In genomic region chr9:107479593-107479992, GRCm38 (mm10) we compare ENCODE assay signal across 9 mouse cellular contexts. TPM values are rescaled to one million over a fixed set of nuclear protein-coding genes. Genes with fewer than 3 reads are reported as not detected.
DNase-seq lines count a peak whose midpoint lies in the region; ATAC-seq lines count a peak whose summit lies in the region.
"Had no signal": no experiment of that assay in that cellular context is flagged by ENCODE, and none has a peak within 500 bp of the region (broad histone marks: within the 10 kb centered on the region; RNA-seq: fewer than 3 reads in every experiment).

No protein-coding gene starts in this region.

- peak overlapping the region; percentile 41 for H3K4me2 ChIP-seq in embryonic facial prominence, embryonic 13.5 days
- H3K4me2 ChIP-seq in limb, embryonic 11.5 days (ENCODE audit: low read depth, severe bottlenecking): peak overlapping the region; percentile 31
- peak overlapping the region; percentile 27 for H3K4me2 ChIP-seq in neural tube, embryonic 15.5 days

- peaks cover 8% of the 10 kb centered on the region; the same call in 1 of the 2 replicates for H3K27me3 ChIP-seq in embryonic facial prominence, embryonic 13.5 days
- 0 out of 2 replicates have a peak, but pooled peaks cover 7% of the 10 kb centered on the region for H3K27me3 ChIP-seq in limb, embryonic 11.5 days (ENCODE audit: control insufficient read depth, insufficient read depth, low read length)
- H3K27me3 ChIP-seq in neural tube, embryonic 15.5 days (replicated peaks): no peaks in the 10 kb centered on the region

- H3K4me3 ChIP-seq in embryonic facial prominence, embryonic 13.5 days: peak overlapping the region; percentile 14
- no peak overlapping the region for H3K4me3 ChIP-seq in limb, embryonic 11.5 days (ENCODE audit: low read depth, low read length)
- H3K4me3 ChIP-seq in neural tube, embryonic 15.5 days (replicated peaks): no peak overlapping the region

- no peak for ATAC-seq in embryonic facial prominence, embryonic 13.5 days (ENCODE audit: insufficient number of reproducible peaks, insufficient read depth, low FRiP score, low TSS enrichment, low read depth)
- no peak for ATAC-seq in limb, embryonic 11.5 days (ENCODE audit: insufficient number of reproducible peaks, low FRiP score, low TSS enrichment, low read depth)
- peak; percentile 37 for ATAC-seq in neural tube, embryonic 15.5 days (ENCODE audit: low FRiP score)
- ATAC-seq: Patski had no signal

- 6% methylated on average over 14 of the region's 14 CpGs for WGBS in embryonic facial prominence, embryonic 13.5 days
- 9% methylated on average over 14 of the region's 14 CpGs for WGBS in limb, embryonic 11.5 days
- 5% methylated on average over 14 of the region's 14 CpGs for WGBS in neural tube, embryonic 15.5 days

- no peaks in the 10 kb centered on the region for H3K9me3 ChIP-seq in embryonic facial prominence, embryonic 13.5 days
- H3K9me3 ChIP-seq in limb, embryonic 11.5 days (ENCODE audit: control insufficient read depth, low read length): no peaks in the 10 kb centered on the region
- no peaks in the 10 kb centered on the region for H3K9me3 ChIP-seq in neural tube, embryonic 15.5 days (replicated peaks)

- H3K36me3 ChIP-seq in embryonic facial prominence, embryonic 13.5 days: no peaks in the 10 kb centered on the region
- no peaks in the 10 kb centered on the region for H3K36me3 ChIP-seq in limb, embryonic 11.5 days (ENCODE audit: control insufficient read depth, insufficient read depth, low read length)
- no peaks in the 10 kb centered on the region for H3K36me3 ChIP-seq in neural tube, embryonic 15.5 days

- peaks cover 47% of the 10 kb centered on the region for H3K4me1 ChIP-seq in embryonic facial prominence, embryonic 13.5 days
- peaks cover 17% of the 10 kb centered on the region for H3K4me1 ChIP-seq in limb, embryonic 11.5 days (ENCODE audit: control insufficient read depth, insufficient read depth, low read length)
- H3K4me1 ChIP-seq in neural tube, embryonic 15.5 days: peaks cover 56% of the 10 kb centered on the region

- H3K9ac ChIP-seq in embryonic facial prominence, embryonic 13.5 days: peak overlapping the region; percentile 33; the same call in 1 of the 2 replicates
- H3K9ac ChIP-seq in limb, embryonic 11.5 days (ENCODE audit: low read length): no peak overlapping the region
- H3K9ac ChIP-seq in neural tube, embryonic 15.5 days (replicated peaks): 0 out of 2 replicates have a peak overlapping the region, but pooled peaks have one; percentile 6

- peak; percentile 6 for DNase-seq in layer of hippocampus, adult 9-10 months (ENCODE audit: low spot score)
- no peak for DNase-seq in layer of hippocampus, postnatal 10 days (ENCODE audit: low spot score in 2 of 2)
- DNase-seq in limb, embryonic 11.5 days (ENCODE audit: low spot score): peak; percentile 60
- no peak for DNase-seq in lung, postnatal 10 days
- no peak for DNase-seq in thymus, postnatal 0 days (ENCODE audit: low spot score)
- DNase-seq in thymus, adult 18-20 months: no peak

- peak overlapping the region; percentile 78 for H3K27ac ChIP-seq in embryonic facial prominence, embryonic 13.5 days
- H3K27ac ChIP-seq in limb, embryonic 11.5 days (replicated peaks; ENCODE audit: low read depth, low read length): peak overlapping the region; percentile 61; the same call in 1 of the 2 replicates
- peak overlapping the region; percentile 87 for H3K27ac ChIP-seq in neural tube, embryonic 15.5 days (replicated peaks)

RNA-seq across cellular contexts. Expression of gene Tmem115, which starts 54.2 kb away (rescaled TPM):
- 10 to 100 TPM; 33.2 to 33.3 TPM for total RNA-seq in layer of hippocampus, postnatal 10 days (2021)
- polyA plus RNA-seq in embryonic facial prominence, embryonic 13.5 days (2015; fragmentation: Nextera tagmentation; extraction: Ambion mirVana): 46.2 and 46.9 TPM in 2 replicates
- 42.8 and 47.9 TPM in 2 replicates for polyA plus RNA-seq in limb, embryonic 11.5 days (2014; fragmentation: Nextera tagmentation; extraction: Ambion mirVana)
- 45.7 and 46.1 TPM in 2 replicates for polyA plus RNA-seq in neural tube, embryonic 15.5 days (2015; fragmentation: Nextera tagmentation; extraction: Ambion mirVana)
- polyA plus RNA-seq in thymus, postnatal 0 days (2015; fragmentation: Nextera tagmentation; extraction: Ambion mirVana): 35.0 and 37.1 TPM in 2 replicates

Comparison
In these comparisons a context has a peak if more than half of its experiments do, and no peak if none do; other contexts are left out.
1. DNase-seq: peak in layer of hippocampus, adult 9-10 months (single experiment) and limb, embryonic 11.5 days (single experiment); none in layer of hippocampus, postnatal 10 days (0 of 2), lung, postnatal 10 days (single experiment), thymus, postnatal 0 days (single experiment) and thymus, adult 18-20 months (0 of 2).
2. Peak in every context shown above with its lines, with median percentiles within 50 percentile points of each other: H3K27ac ChIP-seq and H3K4me2 ChIP-seq.